Mouse (Mus musculus) hindbrain, embryonic 16.5 days (tissue): ENCODE data around the gene Coa4. TPM values are rescaled to one million over a fixed set of nuclear protein-coding genes. Genes with fewer than 3 reads are reported as not detected.
"Not testable (repeated sequence)": the region's sequence is repeated elsewhere in the genome, so short reads cannot be mapped to it uniquely, and the experiment has no call there.

Experiments used
- ATAC-seq: fragments of 200-750 bp; cut with Nextera tagmentation; 2 replicates; pipeline ENCODE4 v1.8.0; 2017; ENCODE audit warnings: moderate TSS enrichment, moderate library complexity
- H3K27ac ChIP-seq: fragments of 300-500 bp; sonication (generic); 2 replicates; pipeline ENCODE4 v1.5.1; 2014; ENCODE audit warnings: low read depth, mild to moderate bottlenecking, control low read depth, low read length, moderate library complexity
- H3K27me3 ChIP-seq: fragments of 300-500 bp; sonication (generic); replicated peaks from 2 replicates; pipeline ENCODE4 v1.6.1; 2014; ENCODE audit warnings: low read length; ENCODE audit not compliant: control insufficient read depth, insufficient read depth
- H3K36me3 ChIP-seq: fragments of 300-500 bp; sonication (generic); 2 replicates; pipeline ENCODE4 v1.6.1; 2014; ENCODE audit warnings: mild to moderate bottlenecking, low read length, moderate library complexity, mixed read lengths; ENCODE audit not compliant: control insufficient read depth, insufficient read depth
- H3K4me1 ChIP-seq: fragments of 300-500 bp; sonication (generic); 2 replicates; pipeline ENCODE4 v1.6.1; 2014; ENCODE audit warnings: low read depth, low read length; ENCODE audit not compliant: control insufficient read depth, insufficient read depth
- H3K4me2 ChIP-seq: fragments of 300-500 bp; sonication (generic); 2 replicates; pipeline ENCODE4 v1.6.1; 2014; ENCODE audit warnings: mild to moderate bottlenecking, low read length, control low read depth, moderate library complexity
- H3K4me3 ChIP-seq: fragments of 300-500 bp; sonication (generic); 2 replicates; pipeline ENCODE4 v1.5.1; 2014; ENCODE audit warnings: mild to moderate bottlenecking, low read length, control low read depth, moderate library complexity
- H3K9ac ChIP-seq: fragments of 300-500 bp; sonication (generic); 2 replicates; pipeline ENCODE4 v1.6.1; 2014; ENCODE audit warnings: low read depth, mild to moderate bottlenecking, control low read depth, low read length, moderate library complexity
- H3K9me3 ChIP-seq: fragments of 300-500 bp; sonication (generic); 2 replicates; pipeline ENCODE4 v1.6.1; 2014; ENCODE audit warnings: mild to moderate bottlenecking, low read length, moderate library complexity; ENCODE audit not compliant: control insufficient read depth
- WGBS: fragments of 180-500 bp; shearing (Covaris S2); extraction: QIAGEN DNeasy Blood & Tissue Kit; methylation state at CpG from one replicate; pipeline ENCODE4 v1.1.7; 2014; 5-methylcytosine and 5-hydroxymethylcytosine counted together
- polyA plus RNA-seq: library from polyadenylated mRNA; unstranded; fragments of >200 nt; fragmentation: Nextera tagmentation; extraction: Ambion mirVana; gene quantifications from 2 replicates; pipeline ENCODE4 v1.2.1, GENCODE M21; 2015

Coa4 gene
- polyA plus RNA-seq, 1 experiment from 2014 or later, result 14.1 TPM

DNA sequence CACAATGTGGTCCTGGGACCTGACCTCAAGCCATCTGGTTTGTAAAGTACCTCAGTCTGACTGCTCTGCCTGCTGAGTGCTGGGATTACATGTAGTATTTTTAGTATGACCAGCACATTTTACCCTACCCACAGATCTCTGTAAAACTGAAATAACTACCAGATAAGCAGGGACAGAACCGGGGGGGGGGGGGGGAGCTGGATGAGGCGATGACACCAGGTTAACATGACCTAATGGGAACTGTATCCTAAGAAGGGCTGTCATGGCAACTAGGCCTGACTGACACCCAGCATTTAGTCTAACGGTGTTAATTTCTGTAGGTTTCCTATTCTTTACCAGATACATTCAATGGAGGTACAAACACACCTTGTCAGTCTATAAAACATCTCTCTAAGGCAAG is 12.9 kb downstream of the Coa4 start:
- H3K9me3 ChIP-seq, result no peaks in the 10 kb centered on the region
- H3K4me3 ChIP-seq, result no peak overlapping the region
- WGBS, result 81% methylated on average over 3 of the region's 3 CpGs
- H3K27ac ChIP-seq, result no peak overlapping the region
- no peaks in the 10 kb centered on the region for H3K27me3 ChIP-seq
- H3K4me1 ChIP-seq, result peaks cover 4% of the 10 kb centered on the region
- no peak overlapping the region for H3K4me2 ChIP-seq
- no peaks in the 10 kb centered on the region; the same call in 1 of the 2 replicates for H3K36me3 ChIP-seq
- no peak overlapping the region for H3K9ac ChIP-seq
- no peak for ATAC-seq

DNA sequence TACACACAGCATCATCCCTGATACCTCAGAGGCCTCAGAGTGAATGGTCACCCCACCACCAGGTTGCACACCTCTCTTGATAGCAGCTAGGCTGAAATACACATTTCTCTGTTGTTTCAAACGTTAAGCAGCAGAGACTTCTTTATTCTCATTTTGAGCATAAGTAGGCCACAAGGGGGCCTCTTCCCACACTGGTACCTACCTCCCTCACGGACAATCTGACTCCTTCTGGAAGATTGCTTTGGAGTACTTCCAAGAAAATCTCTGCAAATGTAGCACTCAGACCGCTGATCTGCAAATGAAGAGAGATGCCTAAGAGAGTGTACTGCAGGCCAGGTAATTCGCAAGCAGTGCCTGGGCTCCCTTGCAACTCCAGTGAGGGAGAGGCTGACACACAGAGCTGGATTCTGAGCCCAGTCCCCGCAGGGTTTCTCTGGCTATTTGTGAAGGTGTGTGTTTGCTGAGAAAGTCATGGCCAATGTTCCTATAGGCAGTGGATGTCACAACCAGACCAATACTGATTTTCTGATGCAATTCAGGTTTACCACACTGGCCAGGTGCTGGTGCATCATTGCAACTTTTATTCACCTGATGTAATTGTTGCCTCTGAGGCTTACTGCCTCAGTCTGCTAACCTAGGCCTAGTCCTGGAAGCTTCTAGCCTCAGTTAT is 13.6 kb downstream of the Coa4 start:
- Histone ChIP-seq H3K36me3 (no peaks in the 10 kb centered on the region; the same call in 1 of the 2 replicates), H3K27ac (no peak overlapping the region), H3K4me1 (peaks cover 10% of the 10 kb centered on the region), H3K9me3 (no peaks in the 10 kb centered on the region), H3K27me3 (no peaks in the 10 kb centered on the region), H3K4me2 (no peak overlapping the region), H3K9ac (no peak overlapping the region), H3K4me3 (no peak overlapping the region)
- 0 out of 2 replicates have a peak, but pooled peaks have one; percentile 18 for ATAC-seq
- WGBS, result 49% methylated on average over 5 of the region's 5 CpGs

DNA sequence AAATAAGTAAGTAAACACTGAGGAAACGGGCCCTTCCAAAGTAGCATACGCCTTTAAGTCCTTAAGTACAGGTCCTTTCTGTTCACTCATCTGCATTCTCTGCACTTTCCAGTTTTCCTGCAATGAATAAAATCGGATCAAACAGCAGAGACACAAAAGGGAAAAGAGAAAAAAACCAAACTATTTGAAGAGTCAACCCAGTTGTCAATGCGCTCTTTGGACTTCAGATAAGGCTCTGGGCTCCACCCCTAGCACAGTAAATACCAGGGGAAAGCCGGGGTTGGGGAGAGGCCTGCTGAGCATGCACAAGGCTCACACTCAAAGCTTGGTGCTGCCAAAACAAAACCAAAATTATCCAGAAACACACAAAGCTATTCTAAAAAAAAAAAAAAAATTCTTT is 18.1 kb downstream of the Coa4 start:
- Histone ChIP-seq H3K4me3 (no peak overlapping the region), H3K27ac (peak overlapping the region; percentile 89), H3K36me3 (no peaks in the 10 kb centered on the region), H3K27me3 (no peaks in the 10 kb centered on the region), H3K9me3 (no peaks in the 10 kb centered on the region), H3K9ac (no peak overlapping the region; the same call in 1 of the 2 replicates), H3K4me1 (peaks cover 13% of the 10 kb centered on the region), H3K4me2 (no peak overlapping the region)
- ATAC-seq, result no peak; the same call in 1 of the 2 replicates
- WGBS, result 58% methylated on average over 5 of the region's 5 CpGs

DNA sequence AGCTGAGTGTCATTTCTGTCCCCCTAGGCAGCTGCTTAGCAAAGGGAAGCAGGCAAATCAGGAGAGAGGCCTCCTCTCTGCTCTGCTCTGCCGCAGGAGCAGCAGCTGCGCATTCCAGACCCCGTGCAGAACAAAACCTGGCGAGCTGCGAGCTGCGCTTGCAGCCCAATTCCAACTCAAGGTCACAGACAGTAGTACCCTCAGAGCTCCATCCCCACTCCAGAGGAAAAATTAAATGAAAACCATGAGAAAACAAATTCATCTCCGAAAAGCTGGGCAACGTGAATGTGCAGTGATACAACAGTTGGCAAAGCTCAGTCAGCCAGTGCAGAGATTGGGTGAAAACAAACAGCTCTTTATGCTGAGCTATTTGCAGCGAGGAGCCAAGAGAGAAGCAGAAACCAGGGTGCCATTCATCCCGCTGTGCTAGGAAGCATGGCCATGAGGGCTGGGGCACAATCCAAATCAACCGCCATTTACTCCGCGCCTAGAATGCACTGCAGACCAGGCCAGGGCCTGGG is 18.6 kb downstream of the Coa4 start:
- H3K4me2 ChIP-seq, result peak overlapping the region; percentile 6; the same call in 1 of the 2 replicates
- peak; percentile 93 for ATAC-seq
- whole genome bisulfite sequencing, result 15% methylated on average over 13 of the region's 13 CpGs
- H3K27me3 ChIP-seq, result no peaks in the 10 kb centered on the region
- H3K9ac ChIP-seq, result peak overlapping the region; percentile 8
- no peaks in the 10 kb centered on the region for H3K36me3 ChIP-seq
- peak overlapping the region; percentile 89 for H3K27ac ChIP-seq
- no peak overlapping the region for H3K4me3 ChIP-seq
- peaks cover 13% of the 10 kb centered on the region for H3K4me1 ChIP-seq
- H3K9me3 ChIP-seq, result no peaks in the 10 kb centered on the region

DNA sequence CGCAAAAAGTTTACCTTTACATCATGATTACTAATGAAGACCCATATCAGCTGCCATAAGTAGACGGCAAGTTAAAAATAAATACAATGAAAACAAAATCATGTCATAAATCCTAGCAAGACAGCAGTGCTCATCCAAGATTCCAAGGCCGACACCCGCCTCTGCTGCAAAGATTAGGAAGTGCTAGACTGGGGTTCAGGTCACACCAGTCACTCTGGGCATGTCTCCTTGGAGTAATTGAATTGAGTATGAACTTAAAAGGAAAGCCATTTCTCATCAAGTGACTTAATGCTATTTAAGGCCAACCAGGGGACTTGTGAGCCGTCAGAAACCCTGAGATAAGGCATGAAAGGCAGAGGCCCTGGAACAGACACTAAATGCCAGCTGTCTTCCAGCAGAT is 20.4 kb downstream of the Coa4 start:
- Histone ChIP-seq H3K9ac (no peak overlapping the region), H3K4me2 (no peak overlapping the region), H3K36me3 (no peaks in the 10 kb centered on the region), H3K27ac (no peak overlapping the region), H3K4me3 (no peak overlapping the region), H3K9me3 (no peaks in the 10 kb centered on the region), H3K4me1 (peaks cover 13% of the 10 kb centered on the region), H3K27me3 (no peaks in the 10 kb centered on the region)
- ATAC-seq, result no peak
- 89% methylated on average over 5 of the region's 5 CpGs for WGBS

DNA sequence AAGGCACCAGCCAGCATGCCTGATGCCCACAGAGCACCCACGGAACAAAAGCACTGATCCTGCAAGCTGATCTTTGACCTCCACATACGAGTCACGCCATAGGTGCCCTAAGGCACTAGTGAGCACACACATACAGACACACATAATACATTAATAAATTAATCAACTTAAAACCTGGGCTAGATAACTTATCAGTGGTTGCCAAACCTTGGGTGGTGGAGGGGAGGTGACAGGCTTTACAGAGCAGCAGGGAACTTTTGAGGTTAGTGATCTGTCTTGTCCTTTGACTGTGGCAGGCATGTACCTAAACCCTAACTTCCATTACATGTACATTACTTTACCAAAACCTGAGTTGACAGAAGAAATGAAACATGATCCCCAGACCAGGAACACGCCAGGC is 22.5 kb downstream of the Coa4 start:
- Histone ChIP-seq H3K36me3 (no peaks in the 10 kb centered on the region), H3K4me3 (no peak overlapping the region), H3K9ac (no peak overlapping the region), H3K27me3 (no peaks in the 10 kb centered on the region), H3K27ac (no peak overlapping the region), H3K4me1 (peaks cover 11% of the 10 kb centered on the region), H3K9me3 (no peaks in the 10 kb centered on the region), H3K4me2 (no peak overlapping the region)
- no peak for ATAC-seq
- 90% methylated on average over 4 of the region's 4 CpGs for WGBS

DNA sequence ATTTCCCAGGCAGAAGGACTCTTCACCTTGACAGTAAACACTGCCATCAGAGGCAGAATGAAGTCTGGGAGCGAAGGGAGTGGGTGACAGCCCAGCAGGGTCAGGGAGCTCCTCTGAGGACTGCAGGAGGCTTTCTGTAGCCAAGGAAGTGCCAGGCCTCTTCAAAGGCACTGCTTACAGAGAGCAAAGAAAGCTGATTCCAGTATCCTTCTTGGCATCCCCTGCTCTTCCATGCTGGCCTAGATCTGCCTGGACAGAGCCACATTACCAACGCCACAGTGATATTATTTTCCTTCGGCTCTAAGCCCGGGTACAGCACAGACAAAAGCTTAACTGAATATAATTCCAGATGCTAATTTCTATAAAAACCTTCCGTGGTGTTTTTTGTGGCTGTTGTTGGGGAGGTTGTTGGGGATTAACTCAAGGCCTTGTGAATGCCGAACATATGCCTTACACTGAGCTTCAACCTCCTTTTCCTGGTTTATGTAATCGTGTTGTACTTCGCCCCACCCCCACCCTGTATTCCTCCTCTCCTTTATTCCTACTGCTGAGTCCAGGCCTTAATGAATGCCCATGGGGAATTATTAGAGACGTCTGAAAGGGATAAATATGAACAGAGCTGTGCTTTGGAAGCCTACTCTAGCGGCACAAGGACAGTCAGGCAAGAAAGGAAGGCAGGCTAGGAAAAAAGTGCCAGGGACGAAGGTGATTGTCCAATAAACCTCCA is 25.2 kb downstream of the Coa4 start:
- Histone ChIP-seq H3K4me3 (no peak overlapping the region), H3K9me3 (no peaks in the 10 kb centered on the region), H3K9ac (no peak overlapping the region), H3K4me1 (no peaks in the 10 kb centered on the region), H3K4me2 (no peak overlapping the region), H3K36me3 (peaks cover 6% of the 10 kb centered on the region; the same call in 1 of the 2 replicates), H3K27ac (peak overlapping the region; percentile 30), H3K27me3 (no peaks in the 10 kb centered on the region)
- 62% methylated on average over 11 of the region's 11 CpGs for WGBS
- ATAC-seq, result no peak

DNA sequence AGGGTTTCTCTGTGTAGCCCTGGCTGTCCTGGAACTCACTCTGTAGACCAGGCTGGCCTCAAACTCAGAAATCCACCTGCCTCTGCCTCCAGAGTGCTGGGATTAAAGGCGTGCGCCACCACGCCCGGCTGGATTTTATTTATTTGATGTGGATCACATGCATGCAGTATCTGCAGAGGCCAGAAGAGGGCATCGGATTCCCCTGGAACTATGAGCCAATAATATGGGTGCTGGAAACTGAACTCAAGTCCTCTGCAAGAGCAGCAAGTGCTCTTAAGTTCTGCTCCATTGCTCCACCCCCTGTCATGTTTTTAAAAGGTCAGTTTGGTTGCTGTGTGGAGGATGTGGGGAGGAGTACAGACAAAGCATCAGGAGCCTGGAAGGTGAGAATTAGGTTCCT is 30.4 kb downstream of the Coa4 start:
- H3K9ac ChIP-seq, H3K4me3 ChIP-seq, H3K4me1 ChIP-seq, H3K27ac ChIP-seq, H3K9me3 ChIP-seq, H3K4me2 ChIP-seq, ATAC-seq, H3K27me3 ChIP-seq, H3K36me3 ChIP-seq: not testable (repeated sequence)
- 74% methylated on average over 5 of the region's 5 CpGs for WGBS

DNA sequence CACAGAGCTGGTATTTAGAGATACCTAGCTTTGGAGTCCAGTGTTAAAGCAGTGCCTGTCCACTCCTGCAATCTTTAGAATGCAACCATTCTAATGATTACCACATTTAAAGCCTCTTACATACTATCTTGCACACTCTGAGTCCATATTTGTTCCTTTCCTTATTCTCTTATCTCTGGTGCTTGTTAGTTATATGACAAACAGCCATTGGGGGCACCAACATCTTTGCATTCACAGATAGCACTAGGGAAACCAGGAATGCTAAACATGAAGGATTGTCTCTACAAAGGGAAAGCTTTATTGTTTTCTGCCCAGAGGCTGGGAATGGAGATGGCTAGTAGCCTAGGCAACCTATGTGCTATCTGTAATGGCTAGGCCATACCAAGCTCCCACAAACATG is 33.0 kb downstream of the Coa4 start:
- H3K4me3 ChIP-seq, result no peak overlapping the region
- no peaks in the 10 kb centered on the region for H3K27me3 ChIP-seq
- no peaks in the 10 kb centered on the region for H3K9me3 ChIP-seq
- H3K36me3 ChIP-seq, result peaks cover 5% of the 10 kb centered on the region; the same call in 1 of the 2 replicates
- no peak overlapping the region for H3K4me2 ChIP-seq
- H3K9ac ChIP-seq, result no peak overlapping the region
- ATAC-seq, result no peak
- no peak overlapping the region for H3K27ac ChIP-seq
- no peaks in the 10 kb centered on the region for H3K4me1 ChIP-seq
